Mouse (Mus musculus) adipocyte (in vitro differentiated cells): ENCODE measurements around the gene Mfsd4b2.
A peak's percentile ranks its signal among the peaks of the same experiment; 100 is the strongest.
"Not testable (repeated sequence)": the region's sequence is repeated elsewhere in the genome, so short reads cannot be mapped to it uniquely, and the experiment has no call there.

Experiments used
- DNase-seq: peaks from one replicate; pipeline ENCODE4 v3.0.0-alpha.2; 2016; ENCODE audit warnings: low spot score

Mfsd4b2 gene

GRCm38 (mm10) chr10:39926616-39927139 is at the start of gene Mfsd4b2:
TSS of gene Mfsd4b2 (minus strand) at chr10:39926923.
- DNase-seq, result no peak

GRCm38 (mm10) chr10:39975771-39976170 is 49.0 kb upstream of the Mfsd4b2 start:
- DNase-seq, result no peak

GRCm38 (mm10) chr10:39974982-39975381 is 48.3 kb upstream of the Mfsd4b2 start:
- DNase-seq, result no peak

- DNase-seq, result peak; percentile 63
These were observed 40.8 kb upstream of the Mfsd4b2 start for GRCm38 (mm10) chr10:39967512-39967911.

- DNase-seq, result no peak
These were observed 35.2 kb upstream of the Mfsd4b2 start for GRCm38 (mm10) chr10:39961906-39962305.

- no peak for DNase-seq
These were observed 33.7 kb upstream of the Mfsd4b2 start for GRCm38 (mm10) chr10:39960441-39960822.

GRCm38 (mm10) chr10:39959761-39960440 is 33.2 kb upstream of the Mfsd4b2 start, which contains the start of gene Mfsd4b3:
TSS of gene Mfsd4b3 (minus strand) at chr10:39960153.
- DNase-seq, result peak; percentile 98

- peak; percentile 53 for DNase-seq
These were observed 31.5 kb upstream of the Mfsd4b2 start for GRCm38 (mm10) chr10:39958266-39958665.

- DNase-seq, result peak; percentile 15
These were observed 29.7 kb upstream of the Mfsd4b2 start for GRCm38 (mm10) chr10:39956340-39956878.

- DNase-seq, result no peak
These were observed 28.4 kb upstream of the Mfsd4b2 start for GRCm38 (mm10) chr10:39955163-39955562.

- no peak for DNase-seq
These were observed 22.7 kb upstream of the Mfsd4b2 start for GRCm38 (mm10) chr10:39949377-39949954.

- DNase-seq, result not testable (repeated sequence)
These were observed 20.5 kb upstream of the Mfsd4b2 start for GRCm38 (mm10) chr10:39947195-39947594.

- DNase-seq, result no peak
These were observed 9.8 kb upstream of the Mfsd4b2 start for GRCm38 (mm10) chr10:39936553-39936952.

- DNase-seq, result not testable (repeated sequence)
These were observed 2.2 kb downstream of the Mfsd4b2 start for GRCm38 (mm10) chr10:39924556-39924955.

- no peak for DNase-seq
These were observed 14.1 kb downstream of the Mfsd4b2 start for GRCm38 (mm10) chr10:39912616-39913015.

GRCm38 (mm10) chr10:39908768-39909441 is 17.8 kb downstream of the Mfsd4b2 start:
- DNase-seq, result no peak

GRCm38 (mm10) chr10:39906799-39907658 is 19.7 kb downstream of the Mfsd4b2 start:
- no peak for DNase-seq

- DNase-seq, result no peak
These were observed 22.5 kb downstream of the Mfsd4b2 start for GRCm38 (mm10) chr10:39904191-39904590.

- peak; percentile 89 for DNase-seq
These were observed 27.8 kb downstream of the Mfsd4b2 start, which contains the start of gene Mfsd4b4 for GRCm38 (mm10) chr10:39898874-39899371. TSS of gene Mfsd4b4 (minus strand) at chr10:39899238.

- DNase-seq, result no peak
These were observed 30.2 kb downstream of the Mfsd4b2 start for GRCm38 (mm10) chr10:39896503-39896902.
